Mouse (Mus musculus): ENCODE measurements around the gene Rasal3. TPM values are rescaled to one million over a fixed set of nuclear protein-coding genes. Genes with fewer than 3 reads are reported as not detected.

Rasal3 gene
- total RNA-seq (2021), result 1 to 10 TPM; 1.5 to 1.9 TPM

DNA sequence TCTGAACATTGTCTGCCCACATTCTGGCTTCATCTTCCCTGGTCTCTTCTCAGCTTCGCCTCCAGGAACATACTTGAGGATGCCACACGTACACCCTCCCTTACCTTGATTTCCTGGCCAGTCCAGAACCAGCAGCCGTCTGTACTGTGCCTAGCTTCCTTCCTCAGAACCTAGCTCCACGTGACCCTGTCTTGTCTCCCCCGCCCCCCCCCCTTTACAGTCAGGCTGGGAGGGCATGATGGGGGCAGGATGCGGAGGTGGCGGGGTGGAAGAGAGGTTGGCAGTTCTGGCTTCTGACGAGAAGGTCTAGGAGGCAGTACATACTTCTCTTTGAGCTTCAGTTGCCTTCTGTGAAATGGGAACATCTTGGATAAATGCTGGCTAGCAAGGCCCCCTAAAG, at the start of gene Rasal3:
Gene Rasal3, minus strand, starts transcription at position 167 of the 400 bp plus-strand sequence.
- intact Hi-C loops (cut with DNase I), result no loop called here
- no peak for DNase-seq

DNA sequence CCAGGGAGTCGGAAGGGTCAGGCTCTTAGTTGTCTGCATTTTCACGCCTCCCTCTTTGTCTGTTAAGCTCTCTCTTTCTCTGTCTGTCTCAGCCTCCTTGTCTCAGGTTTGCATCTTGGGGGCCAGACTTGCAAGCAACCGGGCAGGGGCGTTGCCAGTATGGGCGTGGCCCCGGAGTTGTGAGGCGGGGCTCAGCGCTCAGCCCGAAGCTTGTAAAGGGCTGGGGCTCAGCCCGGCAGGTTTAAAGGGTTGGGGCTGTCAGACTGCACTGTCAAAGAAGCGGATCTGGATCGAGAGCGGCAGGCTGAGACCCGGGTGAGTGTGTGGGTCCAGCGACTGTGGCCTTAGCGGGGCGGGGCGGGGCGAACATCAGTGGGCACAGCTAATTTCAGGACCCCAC, 49.1 kb upstream of the Rasal3 start, which contains the start of gene Cyp4f39:
Gene Cyp4f39, plus strand, starts transcription at position 242 of the 400 bp plus-strand sequence.
- peak; percentile 13 for DNase-seq
- intact Hi-C loops (cut with DNase I), result no loop called here

DNA sequence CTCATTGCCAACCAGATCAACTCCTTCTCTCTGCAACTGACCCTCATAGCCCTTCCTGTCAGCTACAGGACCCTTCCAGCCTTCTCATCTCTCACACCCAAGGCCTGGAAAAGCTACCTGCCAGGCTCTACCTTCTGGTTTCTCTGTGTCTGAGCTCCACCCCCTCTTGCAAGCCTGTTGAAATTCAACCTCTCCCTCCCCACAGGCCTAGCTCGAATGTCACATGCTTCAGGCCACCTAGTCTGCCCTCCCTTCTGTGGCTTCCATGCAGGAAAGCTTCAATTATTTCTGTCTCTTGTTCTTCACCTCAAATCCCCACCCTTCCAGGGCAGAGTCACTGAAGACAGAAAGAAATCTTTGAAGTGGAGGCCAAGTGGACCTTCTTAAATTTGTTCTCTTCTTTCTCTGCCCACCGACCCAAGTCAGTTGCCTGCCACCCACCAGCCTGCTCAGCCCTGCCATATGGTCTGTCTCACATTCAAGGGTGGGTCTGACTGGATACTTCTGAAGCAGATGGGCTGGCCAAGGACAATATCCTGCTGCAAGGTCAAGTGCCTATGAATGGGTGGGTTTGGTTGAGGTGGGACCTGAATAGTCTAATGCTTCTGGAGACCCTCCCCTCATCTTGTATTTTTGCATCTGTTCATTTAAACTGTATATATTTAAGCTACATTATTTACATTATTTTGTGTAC, 47.6 kb upstream of the Rasal3 start:
- intact Hi-C loops (cut with DNase I), result no loop called here
- DNase-seq, result no peak

DNA sequence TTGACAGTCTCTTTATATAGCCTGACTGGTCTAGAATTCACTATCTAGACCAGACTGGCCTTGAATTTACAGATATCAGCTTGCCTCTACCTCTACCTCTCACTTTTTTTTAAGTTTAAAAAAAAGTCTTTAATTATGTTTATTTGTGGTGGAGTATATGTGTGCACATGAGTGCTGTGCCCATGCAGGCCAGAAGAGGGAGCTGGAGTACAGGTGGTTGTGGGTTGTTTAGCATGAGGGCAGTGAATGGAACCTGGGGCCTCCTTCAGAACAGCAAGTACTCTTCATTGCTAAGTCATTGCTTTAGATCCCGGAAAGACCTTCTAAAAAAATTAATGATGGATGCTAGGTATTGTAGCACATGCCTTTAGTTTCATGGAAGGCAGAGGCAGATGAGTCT, 45.7 kb upstream of the Rasal3 start:
- DNase-seq, result no peak
- intact Hi-C loops (cut with DNase I), result no loop called here

DNA sequence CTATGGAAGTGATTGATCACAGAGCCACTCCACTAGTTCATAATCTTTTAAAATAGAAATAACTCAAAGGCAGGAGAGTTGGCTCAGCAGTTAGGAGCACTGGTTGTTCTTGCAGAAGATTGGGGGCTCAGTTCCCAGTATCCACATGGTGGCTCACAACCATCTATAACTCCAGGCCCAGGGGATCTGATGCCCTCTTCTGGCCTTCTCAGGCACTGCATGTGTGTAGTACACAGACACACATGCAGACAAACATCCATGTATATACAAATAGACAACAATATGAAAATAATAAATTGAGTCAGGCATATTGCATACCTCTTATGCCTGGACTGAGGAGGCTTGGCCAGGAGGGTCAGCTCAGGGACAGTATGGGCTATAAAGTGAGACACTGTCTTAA, 43.8 kb upstream of the Rasal3 start:
- intact Hi-C loops (cut with DNase I), result no loop called here
- DNase-seq, result no peak

DNA sequence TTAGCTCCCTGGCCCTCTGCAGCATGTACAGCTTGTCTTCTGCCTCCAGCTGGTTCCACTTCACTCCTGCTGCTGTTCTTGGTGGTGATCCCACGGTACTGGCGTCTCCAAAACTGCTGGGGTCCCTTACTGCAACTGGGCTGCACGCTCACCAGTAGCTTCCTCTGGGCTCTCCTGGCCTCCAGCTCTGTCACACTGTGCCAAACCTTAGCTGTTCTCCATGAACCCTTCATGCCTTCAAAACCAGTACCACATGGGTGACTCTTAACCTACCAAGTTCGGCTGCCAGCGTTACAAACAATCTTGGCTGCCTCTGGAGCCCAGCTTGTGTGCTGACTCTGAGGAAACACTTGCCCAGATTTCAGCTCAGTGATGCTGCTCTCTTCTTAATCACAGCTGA, 41.6 kb upstream of the Rasal3 start:
- intact Hi-C loops (cut with DNase I), result no loop called here
- DNase-seq, result peak; percentile 4

DNA sequence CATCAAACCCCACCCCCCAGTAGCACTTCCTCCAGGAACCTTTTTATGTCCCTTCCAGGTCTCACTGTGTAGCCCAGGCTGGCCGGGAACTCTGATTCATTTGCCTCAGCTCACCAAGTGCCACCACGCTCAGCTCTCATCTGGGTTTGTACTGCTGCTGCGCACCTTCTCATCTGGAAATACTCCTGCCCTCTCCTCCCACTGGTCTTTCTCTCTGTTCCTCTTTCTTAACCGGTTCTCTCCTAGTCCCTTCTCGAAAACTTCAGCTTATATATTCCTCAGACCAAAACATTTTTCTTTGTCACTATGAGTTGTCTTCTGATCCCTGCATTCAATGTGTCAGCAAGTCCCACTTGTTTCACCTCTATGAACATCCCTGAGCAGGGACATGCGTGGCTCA, 39.9 kb upstream of the Rasal3 start:
- intact Hi-C loops (cut with DNase I), result no loop called here
- DNase-seq, result no peak

DNA sequence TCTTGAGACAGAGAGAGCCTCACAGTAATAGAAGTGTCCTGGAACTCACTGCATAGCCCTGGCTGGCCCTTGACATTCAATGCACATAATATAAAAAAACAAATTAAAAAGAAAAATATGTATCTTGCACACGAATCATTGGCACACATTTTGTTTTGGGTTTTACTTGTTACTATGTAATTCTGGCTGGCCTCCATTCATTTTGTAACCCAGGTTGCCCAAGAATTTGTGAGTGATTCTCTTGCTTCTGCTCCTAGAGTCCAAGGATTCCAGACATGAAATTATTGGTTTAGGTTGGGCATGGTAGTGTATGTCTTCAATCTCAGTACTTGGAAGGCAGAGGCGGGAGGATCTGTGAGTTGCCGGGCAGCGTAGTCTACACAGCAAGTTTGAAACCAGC, 33.7 kb upstream of the Rasal3 start:
- intact Hi-C loops (cut with DNase I), result no loop called here
- no peak for DNase-seq

DNA sequence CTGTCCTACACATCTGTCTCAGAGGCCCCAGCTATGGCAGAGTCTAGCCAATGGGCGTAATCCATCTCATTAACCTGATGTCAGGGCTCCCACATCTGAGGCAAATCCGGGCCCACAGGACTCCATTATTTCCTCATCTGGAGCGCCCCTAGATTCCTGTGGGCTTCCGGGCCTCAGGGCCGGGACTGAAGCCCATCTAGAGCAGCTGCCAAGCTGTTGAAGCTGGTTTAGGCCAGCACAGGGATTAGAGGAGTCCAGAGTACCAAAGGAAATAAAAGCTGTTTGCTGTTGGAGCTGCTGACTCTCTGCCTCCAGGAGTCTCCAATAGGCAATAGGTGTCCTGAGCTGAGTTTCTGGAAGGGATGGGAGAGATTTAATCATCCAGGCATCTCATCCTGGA, 31.8 kb upstream of the Rasal3 start:
- intact Hi-C loops (cut with DNase I), result no loop called here
- no peak for DNase-seq

DNA sequence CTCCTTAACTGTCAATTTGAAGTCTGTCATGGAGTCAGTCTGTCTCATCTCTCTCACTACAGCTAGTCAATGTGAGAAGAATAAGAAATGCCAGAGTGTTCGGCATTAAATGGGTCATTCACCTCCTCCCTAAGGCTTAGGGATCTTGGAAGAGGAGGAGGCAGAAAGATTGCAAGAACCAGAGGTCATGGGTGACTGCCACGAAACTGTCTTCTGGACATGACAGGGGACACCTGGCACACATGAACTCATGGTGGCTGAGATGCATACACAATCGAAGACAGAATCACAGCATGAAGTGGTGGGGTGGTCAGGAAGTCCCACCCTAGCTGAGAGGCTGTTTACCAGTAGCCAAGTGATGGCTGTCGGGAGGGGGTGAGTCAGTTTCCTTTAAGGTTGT, 30.9 kb upstream of the Rasal3 start:
- no peak for DNase-seq
- intact Hi-C loops (cut with DNase I), result loop anchor here (5.0 kb wide), 1 partner anchor 87 kb away; no protein-coding TSS in a partner anchor

DNA sequence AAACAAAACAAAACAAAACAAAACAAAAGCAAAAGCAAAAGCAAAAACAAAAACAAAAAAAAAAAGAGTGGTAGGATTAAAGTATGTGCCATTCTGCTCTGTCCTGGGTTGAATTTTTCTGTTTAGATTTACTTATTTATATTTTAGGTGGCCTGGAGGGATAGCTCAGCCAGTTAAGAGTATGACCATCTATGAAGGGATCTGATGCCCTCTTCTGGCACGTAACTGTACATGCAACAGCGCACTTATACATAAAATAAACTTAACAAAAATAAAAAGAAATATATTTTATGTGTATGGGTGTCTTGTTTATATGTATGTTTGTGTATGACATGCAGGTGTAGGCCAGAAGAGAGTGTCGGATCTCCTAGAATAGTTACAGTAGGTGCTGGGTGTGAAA, 28.6 kb upstream of the Rasal3 start:
- no peak for DNase-seq

DNA sequence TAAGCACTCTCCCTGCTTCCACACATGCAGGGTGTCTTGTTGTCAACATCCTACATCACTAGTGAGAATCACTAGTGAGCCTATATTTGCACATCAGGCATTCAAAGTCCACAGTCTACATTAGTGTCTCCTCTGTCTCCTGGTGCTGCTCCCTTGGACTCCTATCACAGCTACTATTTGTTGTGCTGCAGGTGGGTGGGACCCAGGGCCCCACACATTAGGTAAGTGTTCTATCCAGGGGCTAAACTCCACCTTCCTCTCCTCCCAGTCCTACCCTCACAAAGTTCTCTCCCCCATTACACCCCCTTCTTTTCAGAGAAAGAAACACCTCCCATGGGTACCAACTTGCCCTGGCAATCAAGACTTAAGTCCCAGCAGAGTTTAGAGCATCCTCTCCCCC, 23.2 kb upstream of the Rasal3 start:
- DNase-seq, result no peak
- intact Hi-C loops (cut with DNase I), result no loop called here

More for the DNA sequence above, 28.6 kb upstream of the Rasal3 start:
- intact Hi-C loops (cut with DNase I), result loop anchor here (5.0 kb wide), 1 partner anchor 85 kb away; no protein-coding TSS in a partner anchor

DNA sequence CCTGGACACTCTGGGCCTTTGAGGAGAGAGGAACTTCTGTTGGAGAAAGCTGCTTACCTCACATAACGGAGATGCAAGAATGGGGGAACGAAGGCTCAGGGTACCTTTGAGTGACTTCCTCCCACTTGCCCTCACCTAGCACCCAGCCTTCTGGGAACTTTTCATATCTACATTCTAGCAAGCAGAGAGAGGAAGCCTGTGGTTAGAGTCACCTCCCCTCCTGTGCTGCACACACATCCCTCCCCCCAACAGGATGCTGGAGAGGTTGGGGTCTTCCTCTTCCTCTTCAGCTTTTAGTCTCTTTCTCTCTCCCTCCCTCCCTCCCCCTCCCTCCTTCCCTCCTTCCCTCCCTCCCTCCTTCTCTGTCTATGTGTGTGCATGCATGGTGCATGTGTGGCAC, 20.7 kb upstream of the Rasal3 start, which contains the start of gene Pglyrp2:
Gene Pglyrp2, minus strand, starts transcription at position 134 of the 400 bp plus-strand sequence.
- intact Hi-C loops (cut with DNase I), result no loop called here
- no peak for DNase-seq

DNA sequence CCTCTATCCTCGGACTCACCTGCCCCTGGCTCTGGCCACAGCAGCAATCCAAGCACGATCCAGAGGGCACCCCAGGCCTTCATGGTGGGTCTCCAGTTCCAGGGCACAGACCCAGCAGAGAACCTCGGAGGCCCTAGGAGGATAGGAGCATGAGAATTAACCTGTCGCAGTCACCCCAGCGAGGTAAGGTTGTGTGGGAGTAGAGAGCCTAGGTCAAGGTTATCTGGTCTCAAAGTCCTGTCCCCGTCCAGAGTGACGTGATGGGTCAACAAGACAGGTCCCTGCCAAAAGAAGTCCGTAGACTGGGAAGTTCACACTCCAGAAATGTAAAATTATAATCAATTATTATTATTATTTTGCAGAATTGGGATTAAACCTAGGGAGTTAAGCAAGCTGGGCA, 17.4 kb upstream of the Rasal3 start:
- DNase-seq, result no peak
- intact Hi-C loops (cut with DNase I), result no loop called here

DNA sequence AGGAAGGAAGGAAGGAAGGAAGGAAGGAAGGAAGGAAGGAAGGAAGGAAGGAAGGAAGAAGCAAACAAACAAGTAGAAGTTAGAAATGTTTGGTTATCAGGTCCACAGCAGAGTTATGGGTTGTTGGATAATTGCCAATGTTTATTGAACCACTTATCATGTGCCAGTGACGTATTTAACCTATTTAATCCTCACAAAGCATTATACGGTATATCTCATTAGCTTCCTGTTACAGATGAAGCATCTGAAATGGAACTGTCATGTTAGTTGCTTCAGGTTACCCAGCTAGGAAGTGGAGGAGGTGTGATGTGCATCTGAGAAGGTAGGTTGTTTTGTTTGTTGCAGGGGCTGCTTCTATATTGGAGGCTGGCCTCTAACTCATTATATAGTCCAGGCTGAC, 16.6 kb upstream of the Rasal3 start:
- no peak for DNase-seq
- intact Hi-C loops (cut with DNase I), result no loop called here

DNA sequence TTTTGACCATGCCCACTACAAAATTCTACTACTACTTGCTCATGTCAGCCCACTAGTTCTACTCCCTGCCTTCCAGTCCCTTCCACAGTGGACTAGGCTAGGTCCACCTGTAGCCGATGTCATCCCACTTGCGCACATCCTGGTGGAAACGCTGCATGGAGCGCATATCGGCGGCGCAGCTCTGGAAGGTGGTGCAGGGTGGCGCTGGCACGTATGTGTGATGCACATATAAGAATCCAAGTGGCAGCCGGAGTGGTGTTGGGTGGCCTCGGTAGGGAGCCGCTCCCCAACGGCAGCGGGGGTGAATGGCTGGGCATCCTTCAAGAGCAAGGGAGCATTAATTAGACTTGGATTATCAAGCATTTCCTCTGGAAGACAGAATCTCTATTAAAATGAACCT, 13.4 kb upstream of the Rasal3 start:
- DNase-seq, result no peak
- intact Hi-C loops (cut with DNase I), result no loop called here

DNA sequence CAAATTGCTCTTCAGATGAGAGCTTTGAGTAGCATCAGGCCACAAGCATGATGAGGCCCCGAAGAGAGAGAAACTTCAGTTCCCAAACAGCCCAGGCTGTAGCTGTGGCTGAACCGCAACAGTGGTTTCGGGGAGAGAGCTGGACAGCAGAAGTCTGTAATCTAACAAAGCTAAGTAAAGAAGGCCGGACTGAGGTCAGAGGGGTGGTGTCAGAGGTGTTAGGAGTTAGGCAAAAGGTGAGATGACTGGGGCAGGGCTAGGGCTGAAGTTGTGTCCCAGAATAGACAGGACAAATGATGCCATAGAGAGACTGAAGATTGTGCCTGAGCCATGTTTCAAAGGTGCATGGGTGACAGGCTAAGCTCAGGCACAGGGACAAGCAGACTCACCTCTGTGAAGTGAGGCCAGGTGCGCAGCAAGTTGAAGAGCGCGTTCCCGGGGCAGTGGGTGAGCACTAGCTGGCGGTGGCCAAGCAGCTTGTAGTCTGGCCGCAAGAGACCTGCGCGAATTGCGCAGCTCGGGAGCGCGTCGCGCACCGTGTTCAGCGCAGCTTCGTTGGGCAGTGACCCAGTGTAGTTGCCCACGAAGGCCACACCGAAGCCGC, 12.1 kb upstream of the Rasal3 start:
- intact Hi-C loops (cut with DNase I), result no loop called here
- DNase-seq, result no peak

DNA sequence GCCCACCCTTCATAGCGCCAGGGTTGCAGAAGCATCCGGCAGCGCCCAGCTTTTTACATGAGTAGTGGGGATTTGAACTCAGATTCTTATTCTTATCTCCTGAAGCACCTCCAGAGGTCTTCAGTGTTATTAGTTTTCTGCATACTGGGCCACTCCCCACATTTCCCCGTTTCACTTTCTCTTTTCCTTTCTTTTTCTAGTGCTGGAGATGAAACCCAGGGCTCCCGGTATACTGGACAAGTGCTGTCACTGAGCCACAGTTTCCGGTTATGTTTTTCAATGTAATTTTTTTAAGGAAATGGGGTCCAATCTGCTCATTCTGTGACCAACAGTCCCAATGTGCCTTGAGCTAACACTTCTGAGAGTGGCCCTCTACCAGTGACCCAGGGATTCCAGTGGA, 8.5 kb upstream of the Rasal3 start:
- DNase-seq, result no peak
- intact Hi-C loops (cut with DNase I), result no loop called here

DNA sequence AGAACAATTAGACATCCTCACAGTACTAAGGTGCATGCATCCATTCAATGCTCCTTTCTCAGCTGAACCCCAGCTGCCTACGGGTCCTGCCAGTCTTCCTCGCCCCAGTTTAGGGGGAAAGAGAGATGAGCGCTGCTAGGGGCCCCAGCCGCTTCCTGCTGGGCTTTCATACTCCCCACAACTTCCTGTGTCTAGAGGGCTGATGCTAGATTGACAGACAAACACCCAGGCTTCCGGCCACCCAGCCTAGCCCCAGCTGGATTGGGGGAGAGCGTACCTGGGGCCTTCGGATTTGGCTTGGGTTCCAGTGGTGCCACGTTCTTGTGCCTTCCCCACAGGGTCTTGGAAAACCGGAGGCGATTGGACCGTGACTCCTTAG, 615 bp downstream of the Rasal3 start:
- no peak for DNase-seq
- intact Hi-C loops (cut with DNase I), result no loop called here

DNA sequence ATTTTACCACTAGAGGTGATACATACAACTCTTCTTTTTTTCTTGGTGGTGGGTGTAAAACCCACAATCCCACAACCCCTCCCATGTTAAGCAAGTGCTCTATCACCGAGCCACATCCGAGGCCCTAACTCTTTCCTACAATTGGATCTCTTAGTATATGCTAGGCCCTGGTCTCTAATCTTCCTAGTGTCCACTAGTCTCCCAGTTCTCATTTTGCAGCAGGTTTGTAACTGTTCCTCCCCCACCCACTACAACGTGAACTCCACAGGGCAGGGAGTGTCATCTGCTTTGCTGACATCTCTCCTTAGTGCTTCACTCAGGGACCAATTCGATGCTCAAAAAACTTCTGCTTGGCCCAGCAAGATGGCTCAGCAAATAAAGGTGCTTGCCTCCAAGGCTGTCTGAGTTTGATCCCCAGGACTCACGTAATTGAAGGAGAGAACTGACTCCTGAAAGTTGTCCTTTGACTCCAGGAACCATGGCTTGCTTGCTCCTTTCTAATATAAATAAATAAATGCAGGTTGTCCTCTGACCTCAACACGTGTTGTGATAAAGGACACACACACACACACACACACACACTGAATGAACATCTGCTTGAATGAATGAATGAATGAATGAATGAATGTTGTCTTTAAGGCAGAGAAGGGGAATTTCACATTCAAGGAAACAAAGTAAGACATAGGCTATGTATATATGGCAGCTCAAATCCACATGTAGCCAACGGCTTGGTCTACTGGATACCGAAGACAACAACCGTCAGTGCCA, 1.2 kb downstream of the Rasal3 start:
- DNase-seq, result no peak
- intact Hi-C loops (cut with DNase I), result no loop called here

DNA sequence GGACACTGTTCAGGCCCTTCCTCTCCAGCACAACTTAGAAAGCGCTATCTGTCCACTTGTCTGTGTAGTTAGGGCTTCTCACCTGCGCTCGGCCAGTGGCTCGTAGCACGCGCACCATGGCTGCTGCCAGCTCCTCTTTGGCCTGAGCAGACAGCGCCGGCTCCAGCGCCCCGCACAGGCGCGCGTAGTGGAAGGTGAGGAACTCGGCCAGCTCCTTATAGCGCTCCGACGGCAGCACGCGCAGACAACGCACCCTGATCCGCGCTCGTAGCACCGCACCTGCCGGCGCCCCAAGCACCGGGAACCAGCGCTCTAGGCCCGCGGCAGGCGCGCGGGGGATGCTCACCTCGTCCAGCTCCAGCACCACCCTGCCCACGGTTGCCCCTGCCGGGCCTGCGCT, 7.1 kb downstream of the Rasal3 start:
- intact Hi-C loops (cut with DNase I), result no loop called here
- no peak for DNase-seq

DNA sequence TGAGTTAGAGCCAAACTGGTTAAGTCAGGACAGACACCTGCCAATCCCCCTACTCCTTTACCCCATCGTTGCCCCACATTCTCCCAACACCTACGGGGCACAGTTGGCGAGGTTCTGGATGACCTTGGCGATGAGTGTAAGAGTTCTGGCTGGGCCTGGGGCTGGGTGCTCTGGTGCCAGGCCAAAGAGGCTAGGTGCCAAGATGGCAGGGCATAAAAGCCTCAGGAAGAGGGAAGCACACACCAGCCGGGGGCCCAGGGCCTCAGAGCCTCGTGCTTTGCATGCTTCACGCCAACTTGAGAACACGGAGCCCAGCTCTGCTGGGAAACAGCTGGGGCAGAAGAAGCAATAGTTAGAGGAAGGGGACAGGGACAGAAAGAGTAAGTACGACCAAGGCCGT, 9.4 kb downstream of the Rasal3 start:
- DNase-seq, result no peak
- intact Hi-C loops (cut with DNase I), result no loop called here
